Mouse (Mus musculus): Measurements from ENCODE around the gene Fmnl2.

GRCm38 (mm10) chr2:53057291-53057690 lies 199.6 kb downstream of the Fmnl2 start:
- TF ChIP-seq CTCF (IDR thresholded peaks at IDR 0.05; ENCODE audit: control insufficient read depth, insufficient read depth, insufficient read length) (no peak), USF1 (IDR thresholded peaks at IDR 0.05; ENCODE audit: low read depth) (no peak)
